Mouse (Mus musculus) liver, postnatal 0 days (tissue): ENCODE data around the gene St6galnac3. TPM values are rescaled to one million over a fixed set of nuclear protein-coding genes. Genes with fewer than 3 reads are reported as not detected.

ENCODE experiments used
- ATAC-seq: fragments of 200-750 bp; cut with Nextera tagmentation; 2 replicates; pipeline ENCODE4 v1.8.0; 2017; ENCODE audit warnings: mild to moderate bottlenecking, moderate library complexity
- DNase-seq: peaks from one replicate; pipeline ENCODE4 v3.0.0-alpha.2; 2016
- H3K27ac ChIP-seq: fragments of 300-500 bp; sonication (generic); 2 replicates; pipeline ENCODE4 v1.5.1; 2014; ENCODE audit warnings: antibody characterized with exemption, moderate library complexity, mild to moderate bottlenecking, low read depth
- H3K27me3 ChIP-seq: fragments of 300-500 bp; sonication (generic); 2 replicates; pipeline ENCODE4 v1.6.1; 2014; ENCODE audit warnings: low read length, control low read depth, mixed read lengths; ENCODE audit not compliant: insufficient read depth
- H3K36me3 ChIP-seq: fragments of 300-500 bp; sonication (generic); replicated peaks from 2 replicates; pipeline ENCODE4 v1.6.1; 2014; ENCODE audit warnings: mild to moderate bottlenecking, control low read depth, low read length, moderate library complexity, mixed read lengths; ENCODE audit not compliant: insufficient read depth
- H3K4me1 ChIP-seq: fragments of 300-500 bp; sonication (generic); 2 replicates; pipeline ENCODE4 v1.6.1; 2014; ENCODE audit warnings: antibody characterized with exemption, mild to moderate bottlenecking, control low read depth; ENCODE audit not compliant: insufficient read depth
- H3K4me2 ChIP-seq: fragments of 300-500 bp; sonication (generic); 2 replicates; pipeline ENCODE4 v1.6.1; 2014; ENCODE audit warnings: low read depth, mild to moderate bottlenecking, low read length, moderate library complexity, mixed read lengths
- H3K4me3 ChIP-seq: fragments of 300-500 bp; sonication (generic); 2 replicates; pipeline ENCODE4 v1.5.1; 2014; ENCODE audit warnings: low read depth, low read length
- H3K9ac ChIP-seq: fragments of 300-500 bp; sonication (generic); replicated peaks from 2 replicates; pipeline ENCODE4 v1.6.1; 2014; ENCODE audit warnings: mild to moderate bottlenecking, moderate library complexity
- H3K9me3 ChIP-seq: fragments of 300-500 bp; sonication (generic); 2 replicates; pipeline ENCODE4 v1.6.1; 2016; ENCODE audit warnings: mild to moderate bottlenecking, control low read depth, low read length, mixed read lengths
- CTCF ChIP-seq: sonication (generic); IDR thresholded peaks from 2 replicates; pipeline ENCODE4 v1.5.1; 2016; ENCODE audit warnings: antibody characterized with exemption, low read depth
- EP300 ChIP-seq: IDR thresholded peaks from 2 replicates; pipeline ENCODE4 v1.6.1; 2016; ENCODE audit warnings: antibody characterized with exemption, low read depth, mild to moderate bottlenecking
- WGBS: fragments of 180-500 bp; shearing (Covaris S2); extraction: QIAGEN DNeasy Blood & Tissue Kit; methylation state at CpG from one replicate; pipeline ENCODE4 v1.1.7; 2014; ENCODE audit not compliant: insufficient replicate concordance; 5-methylcytosine and 5-hydroxymethylcytosine counted together
- polyA plus RNA-seq: library from polyadenylated mRNA; unstranded; fragments of >200 nt; fragmentation: Nextera tagmentation; extraction: Ambion mirVana; gene quantifications from 2 replicates; pipeline ENCODE4 v1.2.1, GENCODE M21; 2015

The St6galnac3 gene
- polyA plus RNA-seq, 1 experiment from 2014 or later, result 5.0 TPM

DNA sequence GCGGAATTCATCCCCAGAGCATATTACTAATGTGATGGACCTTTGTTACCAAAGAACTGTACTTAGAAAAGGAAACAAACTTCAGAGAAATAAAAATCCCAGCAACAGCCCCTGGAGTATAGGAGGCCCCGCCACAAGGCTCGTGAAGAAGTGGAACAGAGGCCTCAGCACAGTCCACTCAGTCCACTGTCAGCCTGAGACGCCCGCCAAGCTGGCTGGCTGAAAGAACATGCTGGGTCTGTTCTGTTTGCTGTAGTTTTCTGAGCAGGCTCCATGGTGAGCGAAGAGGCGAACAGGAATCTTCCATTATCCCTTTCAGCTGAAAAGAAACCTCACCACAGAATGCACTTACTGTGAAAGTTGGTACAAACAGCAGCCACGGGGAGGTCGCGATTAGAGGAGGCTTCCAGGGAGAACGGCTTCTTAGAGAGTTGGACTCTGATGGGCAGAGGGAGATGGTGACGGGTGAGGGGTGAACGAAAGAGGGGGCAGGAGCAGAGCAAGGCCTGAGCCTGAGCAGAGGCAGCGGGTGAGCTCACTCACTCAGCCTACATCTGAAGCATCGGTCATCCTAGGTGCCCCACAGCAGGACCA is 65.3 kb downstream of the St6galnac3 start:
- no peak overlapping the region for H3K4me2 ChIP-seq
- H3K4me1 ChIP-seq, result peaks cover 7% of the 10 kb centered on the region; the same call in 1 of the 2 replicates
- DNase-seq (no peak), ATAC-seq (no peak)
- no peak overlapping the region for H3K4me3 ChIP-seq
- H3K9ac ChIP-seq, result no peak overlapping the region
- 89% methylated on average over 15 of the region's 15 CpGs for WGBS
- H3K27me3 ChIP-seq, result no peaks in the 10 kb centered on the region
- TF ChIP-seq CTCF (no peak), EP300 (no peak)
- no peak overlapping the region for H3K27ac ChIP-seq
- H3K9me3 ChIP-seq, result no peaks in the 10 kb centered on the region
- H3K36me3 ChIP-seq, result no peaks in the 10 kb centered on the region

- TF ChIP-seq EP300 (no peak), CTCF (peak; percentile 91)
- Histone ChIP-seq H3K4me1 (0 out of 2 replicates have a peak, but pooled peaks cover 2% of the 10 kb centered on the region), H3K9me3 (no peaks in the 10 kb centered on the region), H3K4me2 (no peak overlapping the region), H3K4me3 (no peak overlapping the region), H3K27ac (no peak overlapping the region), H3K9ac (no peak overlapping the region), H3K27me3 (no peaks in the 10 kb centered on the region), H3K36me3 (no peaks in the 10 kb centered on the region)
- DNase-seq (peak; percentile 68), ATAC-seq (peak; percentile 57)
- WGBS, result 68% methylated on average over 22 of the region's 22 CpGs
Observed at GRCm38 (mm10) chr3:153658051-153658777, 66.8 kb downstream of the St6galnac3 start.

GRCm38 (mm10) chr3:153655071-153655470 is 69.9 kb downstream of the St6galnac3 start:
- Histone ChIP-seq H3K4me1 (0 out of 2 replicates have a peak, but pooled peaks cover 2% of the 10 kb centered on the region), H3K27me3 (no peaks in the 10 kb centered on the region), H3K4me2 (no peak overlapping the region), H3K36me3 (no peaks in the 10 kb centered on the region), H3K9me3 (no peaks in the 10 kb centered on the region), H3K9ac (no peak overlapping the region), H3K27ac (no peak overlapping the region), H3K4me3 (no peak overlapping the region)
- 38% methylated on average over 9 of the region's 9 CpGs for WGBS
- DNase-seq (peak; percentile 62), ATAC-seq (no peak)
- TF ChIP-seq EP300, result no peak
- TF ChIP-seq CTCF, result peak; percentile 89

DNA sequence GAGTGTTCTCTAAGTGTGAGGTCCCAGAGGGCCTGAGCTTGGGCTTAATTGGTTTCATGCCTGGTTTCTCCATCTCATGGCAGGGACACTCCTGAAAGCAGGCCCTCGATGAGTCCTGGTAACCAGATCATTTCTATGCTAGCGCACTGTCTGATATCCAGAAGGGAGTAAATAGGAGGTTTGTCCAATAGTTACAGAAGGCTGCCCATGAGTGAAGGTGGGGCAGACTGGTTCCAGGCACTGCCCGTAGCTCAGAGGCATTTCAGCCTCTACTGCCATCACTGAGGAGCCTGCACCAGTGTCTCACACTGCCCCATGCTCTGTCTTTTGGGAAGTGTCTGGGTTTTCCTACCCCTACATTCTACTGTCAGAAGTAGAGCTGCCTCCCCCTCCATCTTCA is 72.1 kb downstream of the St6galnac3 start:
- no peaks in the 10 kb centered on the region for H3K9me3 ChIP-seq
- no peaks in the 10 kb centered on the region for H3K27me3 ChIP-seq
- no peak for TF ChIP-seq CTCF
- TF ChIP-seq EP300, result no peak
- no peak overlapping the region for H3K27ac ChIP-seq
- WGBS, result 83% methylated on average over 3 of the region's 3 CpGs
- no peak overlapping the region for H3K9ac ChIP-seq
- DNase-seq (no peak), ATAC-seq (no peak)
- H3K36me3 ChIP-seq, result no peaks in the 10 kb centered on the region
- H3K4me3 ChIP-seq, result no peak overlapping the region
- H3K4me1 ChIP-seq, result no peaks in the 10 kb centered on the region
- no peak overlapping the region for H3K4me2 ChIP-seq

DNA sequence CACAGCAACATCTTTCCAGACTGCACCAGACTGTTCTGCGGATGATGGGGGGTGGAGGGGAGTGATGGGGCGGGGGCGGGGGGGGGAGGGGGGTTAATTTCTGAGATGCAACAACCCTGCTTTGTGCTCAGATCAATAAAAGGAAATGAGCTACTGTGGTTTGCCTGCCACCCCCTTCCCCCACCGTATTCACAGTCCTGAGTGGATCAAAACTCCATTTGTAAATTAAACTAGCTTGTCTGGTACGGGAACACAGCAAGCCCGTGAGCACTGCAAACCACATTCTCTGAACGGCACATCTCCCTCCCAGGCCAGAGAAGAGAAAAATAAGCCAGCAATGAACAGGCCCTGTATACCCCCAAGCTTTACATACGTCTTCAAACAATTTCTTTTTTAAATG is 76.3 kb downstream of the St6galnac3 start:
- DNase-seq, result no peak
- TF ChIP-seq CTCF, result no peak
- no peak for TF ChIP-seq EP300
- H3K27ac ChIP-seq, result no peak overlapping the region
- peaks cover 6% of the 10 kb centered on the region; the same call in 1 of the 2 replicates for H3K4me1 ChIP-seq
- H3K4me2 ChIP-seq, result no peak overlapping the region
- no peak overlapping the region for H3K4me3 ChIP-seq
- 75% methylated on average over 8 of the region's 8 CpGs for WGBS
- no peak for ATAC-seq
- H3K9me3 ChIP-seq, result no peaks in the 10 kb centered on the region
- H3K27me3 ChIP-seq, result no peaks in the 10 kb centered on the region
- no peaks in the 10 kb centered on the region for H3K36me3 ChIP-seq
- no peak overlapping the region for H3K9ac ChIP-seq

- no peak for ATAC-seq
- WGBS, result 85% methylated on average over 7 of the region's 7 CpGs
- Histone ChIP-seq H3K9ac (no peak overlapping the region), H3K4me1 (peaks cover 6% of the 10 kb centered on the region; the same call in 1 of the 2 replicates), H3K36me3 (no peaks in the 10 kb centered on the region), H3K9me3 (no peaks in the 10 kb centered on the region), H3K27me3 (no peaks in the 10 kb centered on the region), H3K27ac (no peak overlapping the region), H3K4me3 (no peak overlapping the region), H3K4me2 (no peak overlapping the region)
- DNase-seq, result no peak
- TF ChIP-seq CTCF (no peak), EP300 (no peak)
Observed at GRCm38 (mm10) chr3:153645803-153646202, 79.2 kb downstream of the St6galnac3 start.
